In genomic region chr10:82899810-82900421, GRCm38 (mm10) we compare ENCODE assay signal across 9 mouse cellular contexts. TPM values are rescaled to one million over a fixed set of nuclear protein-coding genes. Genes with fewer than 3 reads are reported as not detected.
DNase-seq lines count a peak whose midpoint lies in the region; ATAC-seq and TF ChIP-seq lines count a peak whose summit lies in the region.
"Had no signal": no experiment of that assay in that cellular context is flagged by ENCODE, and none has a peak within 500 bp of the region (broad histone marks: within the 10 kb centered on the region; RNA-seq: fewer than 3 reads in every experiment).

No protein-coding gene starts in this region.

- TF ChIP-seq CTCF in gastrocnemius, adult 2 months (IDR thresholded peaks at IDR 0.05) = no peak

- no peaks in the 10 kb centered on the region for H3K9me3 ChIP-seq in hindbrain, embryonic 15.5 days
- no peaks in the 10 kb centered on the region for H3K9me3 ChIP-seq in lung, embryonic 15.5 days
- H3K9me3 ChIP-seq: limb, embryonic 15.5 days had no signal

- H3K27me3 ChIP-seq in hindbrain, embryonic 15.5 days = no peaks in the 10 kb centered on the region
- H3K27me3 ChIP-seq in lung, embryonic 15.5 days = no peaks in the 10 kb centered on the region
- H3K27me3 ChIP-seq: limb, embryonic 15.5 days had no signal

- H3K27ac ChIP-seq in gastrocnemius, adult 2 months = peak overlapping the region; percentile 84
- H3K27ac ChIP-seq in hindbrain, embryonic 15.5 days (replicated peaks) = peak overlapping the region; percentile 34
- peak overlapping the region; percentile 88 for H3K27ac ChIP-seq in lung, embryonic 15.5 days
- H3K27ac ChIP-seq: limb, embryonic 15.5 days had no signal

- ATAC-seq in activated CD4-positive, CD25-positive, alpha-beta regulatory T cell, adult 4 months = peak; percentile 80
- peak; percentile 50 for ATAC-seq in hindbrain, embryonic 15.5 days (ENCODE audit: low FRiP score, low read depth)
- peak; percentile 56 for ATAC-seq in lung, embryonic 15.5 days (ENCODE audit: borderline replicate concordance, extremely low read depth, low FRiP score, low TSS enrichment)

- H3K9ac ChIP-seq in hindbrain, embryonic 15.5 days = no peak overlapping the region
- no peak overlapping the region for H3K9ac ChIP-seq in lung, embryonic 15.5 days
- H3K9ac ChIP-seq: limb, embryonic 15.5 days had no signal

- intact Hi-C loops in gastrocnemius, adult 2 months (cut with DNase I) = loop anchor here (2.0 to 5.0 kb wide), 2 partner anchors 43 to 89 kb away; no protein-coding TSS in a partner anchor
- intact Hi-C loops in gastrocnemius, postnatal 36 days (cut with DNase I) = loop anchor here (2.0 to 5.0 kb wide), 3 partner anchors 38 to 233 kb away; no protein-coding TSS in a partner anchor
- intact Hi-C loops in left cerebral cortex, postnatal 10 days (cut with DNase I) = loop anchor here (5.0 to 10.0 kb wide), 2 partner anchors 88 to 455 kb away; no protein-coding TSS in a partner anchor

- no peak overlapping the region for H3K4me3 ChIP-seq in gastrocnemius, adult 2 months
- 0 out of 2 replicates have a peak overlapping the region, but pooled peaks have one; percentile 1 for H3K4me3 ChIP-seq in hindbrain, embryonic 15.5 days
- H3K4me3 ChIP-seq in lung, embryonic 15.5 days = peak overlapping the region; percentile 13
- H3K4me3 ChIP-seq: limb, embryonic 15.5 days had no signal

- no peak for DNase-seq in gastrocnemius, adult 2 months
- no peak for DNase-seq in gastrocnemius, postnatal 36 days
- peak; percentile 14 to 21 for DNase-seq in spleen, postnatal 36 days (ENCODE audit: low spot score in 2 of 2)
- no peak for DNase-seq in left cerebral cortex, postnatal 10 days (ENCODE audit: extremely low spot score in 1 of 2, low spot score in 2 of 2)
- DNase-seq in thymus, adult 18-20 months = no peak

- peak overlapping the region; percentile 41 for H3K4me2 ChIP-seq in hindbrain, embryonic 15.5 days
- peak overlapping the region; percentile 46 for H3K4me2 ChIP-seq in lung, embryonic 15.5 days
- H3K4me2 ChIP-seq: limb, embryonic 15.5 days had no signal

- WGBS in hindbrain, embryonic 15.5 days = 35% methylated on average over 16 of the region's 16 CpGs
- 28% methylated on average over 16 of the region's 16 CpGs for WGBS in lung, embryonic 15.5 days

- H3K4me1 ChIP-seq in hindbrain, embryonic 15.5 days (replicated peaks) = peaks cover 16% of the 10 kb centered on the region
- peaks cover 18% of the 10 kb centered on the region for H3K4me1 ChIP-seq in lung, embryonic 15.5 days

- peaks cover 23% of the 10 kb centered on the region for H3K36me3 ChIP-seq in hindbrain, embryonic 15.5 days
- H3K36me3 ChIP-seq in lung, embryonic 15.5 days = peaks cover 29% of the 10 kb centered on the region

RNA-seq across cellular contexts. Expression of gene Eid3, which starts 33.5 kb away (rescaled TPM):
- 1 to 10 TPM in 1 of 2 experiments, under 1 TPM in 1; 0.59 to 2.5 TPM for total RNA-seq in gastrocnemius, adult 2 months (2021)
- 1 to 10 TPM in 1 of 2 experiments, under 1 TPM in 1; 0.84 to 1.3 TPM for total RNA-seq in gastrocnemius, postnatal 36 days (2021)
- 1 to 10 TPM in 1 of 2 experiments, under 1 TPM in 1; 0.76 to 1.2 TPM for polyA plus RNA-seq in activated CD4-positive, CD25-positive, alpha-beta regulatory T cell, adult 4 months (2017; shearing (Covaris generic))
- 0.34 and 0.45 TPM in 2 replicates for polyA plus RNA-seq in hindbrain, embryonic 15.5 days (2015; fragmentation: Nextera tagmentation; extraction: Ambion mirVana)
- polyA plus RNA-seq in lung, embryonic 15.5 days (2015; fragmentation: Nextera tagmentation; extraction: Ambion mirVana) = 0.24 and 0.56 TPM in 2 replicates
- 1 to 10 TPM; 1.8 to 2.1 TPM for total RNA-seq in left cerebral cortex, postnatal 10 days (2021)

Comparison
In these comparisons a context has a peak if more than half of its experiments do, and no peak if none do; other contexts are left out.
1. DNase-seq: peak in spleen, postnatal 36 days (2 of 2); none in gastrocnemius, adult 2 months (single experiment), gastrocnemius, postnatal 36 days (0 of 2), left cerebral cortex, postnatal 10 days (0 of 2) and thymus, adult 18-20 months (0 of 2).
2. H3K27ac ChIP-seq: peak in every context shown above with its lines; median percentile 88 in lung, embryonic 15.5 days; 84 in gastrocnemius, adult 2 months; 34 in hindbrain, embryonic 15.5 days.
3. Peak in every context shown above with its lines, with median percentiles within 50 percentile points of each other: ATAC-seq.